Mouse (Mus musculus) lung, postnatal 0 days (tissue): ENCODE measurements around the gene Gm21983.

ENCODE experiments used
- CTCF ChIP-seq: IDR thresholded peaks from 2 replicates; pipeline ENCODE4 v1.5.1; 2016; ENCODE audit warnings: antibody characterized with exemption, mild to moderate bottlenecking
- EP300 ChIP-seq: IDR thresholded peaks from 2 replicates; pipeline ENCODE4 v1.6.1; 2016; ENCODE audit warnings: antibody characterized with exemption, mild to moderate bottlenecking, control low read depth

DNA sequence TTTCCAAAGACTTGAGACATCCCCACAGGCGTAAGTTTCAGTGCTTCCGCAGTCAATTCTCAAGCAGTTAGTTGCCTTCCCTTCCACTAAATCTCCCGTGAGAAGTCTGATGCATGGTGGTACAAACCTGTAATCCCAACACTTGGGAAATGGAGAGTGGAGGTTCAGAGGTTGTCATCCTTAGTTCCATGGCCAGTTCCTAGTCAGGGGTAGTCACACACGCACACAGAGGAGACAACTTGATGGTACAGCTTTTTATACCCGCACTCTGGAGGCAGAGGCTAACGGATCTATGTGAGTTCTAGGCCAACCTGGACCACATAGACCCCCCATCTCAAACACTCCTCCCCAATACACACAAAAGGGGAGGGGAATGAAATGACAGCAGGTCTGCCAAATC, 48.0 kb upstream of the Gm21983 start:
- no peak for TF ChIP-seq CTCF
- no peak for TF ChIP-seq EP300
